Mouse (Mus musculus) large intestine, adult 2 months (tissue): Measurements from ENCODE around the gene Hikeshi. TPM values are rescaled to one million over a fixed set of nuclear protein-coding genes. Genes with fewer than 3 reads are reported as not detected.

ENCODE experiments used
- DNase-seq: peaks from one replicate; pipeline ENCODE4 v3.0.0-alpha.2; 2012; ENCODE audit warnings: low read depth, low spot score
- WGBS: fragments of 180-500 bp; shearing (Covaris S2); methylation state at CpG from one replicate; pipeline ENCODE4 v1.1.7; 2018; 5-methylcytosine and 5-hydroxymethylcytosine counted together
- polyA plus RNA-seq: library from polyadenylated mRNA; depleted of rRNA; stranded (reverse); fragments of >200 nt; gene quantifications from 2 replicates; pipeline ENCODE4 v1.2.3, GENCODE M21; 2012; rRNA removed

Gene Hikeshi
- polyA plus RNA-seq = 44.7 and 66.2 TPM in 2 replicates

- WGBS = under 1% methylated on average over 45 of the region's 45 CpGs
Observed at GRCm38 (mm10) chr7:89940571-89941463, at the start of gene Hikeshi. Hikeshi (minus strand) TSS chr7:89941204.

GRCm38 (mm10) chr7:89984421-89984820, 43.4 kb upstream of the Hikeshi start:
- no peak for DNase-seq

More at GRCm38 (mm10) chr7:89940571-89941463, at the start of gene Hikeshi:
- DNase-seq = peak; percentile 99

- no peak for DNase-seq
- WGBS = 95% methylated on average over 2 of the region's 2 CpGs
Observed at GRCm38 (mm10) chr7:89983441-89983840, 42.4 kb upstream of the Hikeshi start.

GRCm38 (mm10) chr7:89981557-89981956, 40.6 kb upstream of the Hikeshi start:
- DNase-seq = no peak
- WGBS = 2% methylated on average over 10 of the region's 10 CpGs

GRCm38 (mm10) chr7:89980485-89981422, 39.8 kb upstream of the Hikeshi start, which contains the start of gene Eed:
Eed (minus strand) TSS chr7:89980983.
- peak; percentile 67 for DNase-seq
- WGBS = under 1% methylated on average over 83 of the region's 87 CpGs

GRCm38 (mm10) chr7:89980133-89980484, 39.1 kb upstream of the Hikeshi start:
- DNase-seq = no peak
- WGBS = under 1% methylated on average over 31 of the region's 31 CpGs

- WGBS = 2% methylated on average over 23 of the region's 23 CpGs
- DNase-seq = no peak
Observed at GRCm38 (mm10) chr7:89979432-89980130, 38.6 kb upstream of the Hikeshi start.

GRCm38 (mm10) chr7:89976796-89977195, 35.8 kb upstream of the Hikeshi start:
- whole genome bisulfite sequencing = 68% methylated on average over 7 of the region's 7 CpGs
- DNase-seq = no peak

GRCm38 (mm10) chr7:89975571-89975970, 34.6 kb upstream of the Hikeshi start:
- DNase-seq = no peak
- WGBS = 65% methylated on average over 1 of the region's 1 CpGs

GRCm38 (mm10) chr7:89967235-89967634, 26.2 kb upstream of the Hikeshi start:
- DNase-seq = no peak
- WGBS = 68% methylated on average over 2 of the region's 2 CpGs

- 57% methylated on average over 1 of the region's 1 CpGs for WGBS
- DNase-seq = no peak
Observed at GRCm38 (mm10) chr7:89966771-89967170, 25.8 kb upstream of the Hikeshi start.

GRCm38 (mm10) chr7:89963135-89963534, 22.1 kb upstream of the Hikeshi start:
- DNase-seq = no peak

- WGBS = 40% methylated on average over 5 of the region's 5 CpGs
- DNase-seq = no peak
Observed at GRCm38 (mm10) chr7:89957300-89957699, 16.3 kb upstream of the Hikeshi start.

GRCm38 (mm10) chr7:89954261-89954660, 13.3 kb upstream of the Hikeshi start:
- 56% methylated on average over 5 of the region's 5 CpGs for whole genome bisulfite sequencing
- DNase-seq = no peak

- DNase-seq = no peak
- WGBS = 42% methylated on average over 4 of the region's 4 CpGs
Observed at GRCm38 (mm10) chr7:89949403-89949802, 8.4 kb upstream of the Hikeshi start.

- DNase-seq = no peak
- whole genome bisulfite sequencing = 84% methylated on average over 7 of the region's 7 CpGs
Observed at GRCm38 (mm10) chr7:89948026-89948425, 7.0 kb upstream of the Hikeshi start.

- 37% methylated on average over 15 of the region's 15 CpGs for WGBS
Observed at GRCm38 (mm10) chr7:89939497-89940353, 1.3 kb downstream of the Hikeshi start.

GRCm38 (mm10) chr7:89923441-89924180, 17.4 kb downstream of the Hikeshi start:
- WGBS = 95% methylated on average over 15 of the region's 15 CpGs
- no peak for DNase-seq

More at GRCm38 (mm10) chr7:89939497-89940353, 1.3 kb downstream of the Hikeshi start:
- no peak for DNase-seq
